Mouse (Mus musculus) MEL (cell line): ENCODE results near the gene Diablo. TPM values are rescaled to one million over a fixed set of nuclear protein-coding genes. Genes with fewer than 3 reads are reported as not detected.

Source experiments
- DNase-seq: peaks from one replicate; pipeline ENCODE4 v3.0.0; 2011; ENCODE audit warnings: low read depth, low spot score
- H3K27ac ChIP-seq: 2 replicates; pipeline ENCODE4 v1.5.1; 2012; ENCODE audit warnings: low read depth, mild to moderate bottlenecking, control low read depth, low read length, moderate library complexity; ENCODE audit not compliant: control insufficient read depth
- H3K27me3 ChIP-seq, 2 experiments: fragments of 150-350 bp in 1 of 2; sonication (generic) in 1 of 2; 2 replicates each; pipeline ENCODE4 v1.6.1; 2012; ENCODE audit warnings: low read length in 2 of 2, mild to moderate bottlenecking in 2 of 2, improper control_type of control experiment in 1 of 2, moderate library complexity in 1 of 2; ENCODE audit not compliant: insufficient read depth in 2 of 2, control insufficient read depth in 1 of 2
- H3K36me3 ChIP-seq, 2 experiments: 2 replicates each; pipeline ENCODE4 v1.6.1; 2012 to 2014; ENCODE audit warnings: low read length in 2 of 2, improper control_type of control experiment in 1 of 2, inconsistent platforms in 1 of 2, mild to moderate bottlenecking in 1 of 2; ENCODE audit not compliant: insufficient read depth in 2 of 2, control insufficient read depth in 1 of 2
- H3K4me1 ChIP-seq, 2 experiments: fragments of 150-350 bp in 1 of 2; sonication (generic) in 1 of 2; 2 replicates each; pipeline ENCODE4 v1.6.1; 2012; ENCODE audit warnings: low read length in 2 of 2, improper control_type of control experiment in 1 of 2, mild to moderate bottlenecking in 1 of 2; ENCODE audit not compliant: insufficient read depth in 2 of 2, control insufficient read depth in 1 of 2
- H3K4me3 ChIP-seq, 2 experiments: fragments of 150-350 bp in 1 of 2; sonication (generic) in 1 of 2; 2 replicates each; pipeline ENCODE4 v1.5.1; 2012; ENCODE audit warnings: low read depth in 2 of 2, low read length in 2 of 2, mild to moderate bottlenecking in 2 of 2, moderate library complexity in 2 of 2, control low read depth in 1 of 2, improper control_type of control experiment in 1 of 2; ENCODE audit not compliant: control insufficient read depth in 1 of 2, insufficient read depth in 1 of 2
- H3K79me2 ChIP-seq: 2 replicates; pipeline ENCODE4 v1.6.1; 2012; ENCODE audit warnings: mild to moderate bottlenecking, low read length, moderate library complexity; ENCODE audit not compliant: control insufficient read depth, poor library complexity, insufficient read depth
- H3K9ac ChIP-seq: 2 replicates; pipeline ENCODE4 v1.6.1; 2012; ENCODE audit warnings: low read depth, mild to moderate bottlenecking, control low read depth, low read length, moderate library complexity; ENCODE audit not compliant: control insufficient read depth, poor library complexity, severe bottlenecking
- H3K9me3 ChIP-seq: fragments of 150-350 bp; sonication (generic); replicated peaks from 2 replicates; pipeline ENCODE4 v1.6.1; 2012; ENCODE audit warnings: mild to moderate bottlenecking, low read length, improper control_type of control experiment, moderate library complexity; ENCODE audit not compliant: insufficient read depth
- CHD1 ChIP-seq: IDR thresholded peaks from 2 replicates; pipeline ENCODE4 v1.6.1; 2012; ENCODE audit warnings: low read depth, mild to moderate bottlenecking, inconsistent platforms, low read length, improper control_type of control experiment
- CHD2 ChIP-seq: IDR thresholded peaks from 2 replicates; pipeline ENCODE4 v1.6.1; 2011; ENCODE audit warnings: low read length, improper control_type of control experiment
- CTCF ChIP-seq, 3 experiments: IDR thresholded peaks in 2 of 3; conservative IDR thresholded peaks in 1 of 3; 2 replicates each; pipeline ENCODE4 v1.5.1; 2011 to 2012; ENCODE audit warnings: low read length in 3 of 3, low read depth in 2 of 3, mild to moderate bottlenecking in 2 of 3, improper control_type of control experiment in 1 of 3, inconsistent platforms in 1 of 3, mixed read lengths in 1 of 3, moderate library complexity in 1 of 3; ENCODE audit not compliant: control insufficient read depth in 1 of 3, insufficient read depth in 1 of 3, poor library complexity in 1 of 3, severe bottlenecking in 1 of 3
- E2F4 ChIP-seq: IDR thresholded peaks from 2 replicates; pipeline ENCODE4 v1.6.1; 2011; ENCODE audit warnings: low read depth, low read length, improper control_type of control experiment, borderline replicate concordance
- ELF1 ChIP-seq: IDR thresholded peaks from 2 replicates; pipeline ENCODE4 v1.6.1; 2014; ENCODE audit warnings: low read depth, mild to moderate bottlenecking, inconsistent platforms, low read length, improper control_type of control experiment, moderate library complexity
- ETS1 ChIP-seq: IDR thresholded peaks from 2 replicates; pipeline ENCODE4 v1.6.1; 2012; ENCODE audit warnings: low read depth, mild to moderate bottlenecking, inconsistent platforms, low read length, improper control_type of control experiment, moderate library complexity
- GABPA ChIP-seq: IDR thresholded peaks from 2 replicates; pipeline ENCODE4 v1.6.1; 2012; ENCODE audit warnings: low read depth, mild to moderate bottlenecking, inconsistent platforms, low read length, improper control_type of control experiment, moderate library complexity
- GATA1 ChIP-seq: IDR thresholded peaks from 2 replicates; pipeline ENCODE4 v1.6.1; 2011; ENCODE audit warnings: low read depth, low read length, improper control_type of control experiment
- HCFC1 ChIP-seq: IDR thresholded peaks from 2 replicates; pipeline ENCODE4 v1.6.1; 2012; ENCODE audit warnings: low read depth, mild to moderate bottlenecking, inconsistent platforms, low read length, improper control_type of control experiment, moderate library complexity
- KAT2A ChIP-seq: conservative IDR thresholded peaks from 2 replicates; pipeline ENCODE4 v1.6.1; 2012; ENCODE audit warnings: low read depth, low read length, improper control_type of control experiment, inconsistent platforms
- MAFK ChIP-seq: IDR thresholded peaks from 2 replicates; pipeline ENCODE4 v1.6.1; 2011; ENCODE audit warnings: low read depth, mild to moderate bottlenecking, low read length, improper control_type of control experiment, borderline replicate concordance
- MAX ChIP-seq: IDR thresholded peaks from 2 replicates; pipeline ENCODE4 v1.6.1; 2011; ENCODE audit warnings: low read length, improper control_type of control experiment
- MAZ ChIP-seq: IDR thresholded peaks from 2 replicates; pipeline ENCODE4 v1.6.1; 2012; ENCODE audit warnings: low read depth, mild to moderate bottlenecking, inconsistent platforms, low read length, improper control_type of control experiment
- MEF2A ChIP-seq: IDR thresholded peaks from 2 replicates; pipeline ENCODE4 v1.6.1; 2014; ENCODE audit warnings: low read depth, mild to moderate bottlenecking, inconsistent platforms, low read length, improper control_type of control experiment; ENCODE audit not compliant: poor library complexity, insufficient replicate concordance, severe bottlenecking; ENCODE audit errors: extremely low read depth
- MYB ChIP-seq: IDR thresholded peaks from 2 replicates; pipeline ENCODE4 v1.6.1; 2011; ENCODE audit warnings: mild to moderate bottlenecking, low read depth, low read length, improper control_type of control experiment
- MYC ChIP-seq: IDR thresholded peaks from 2 replicates; pipeline ENCODE4 v1.6.1; 2011; ENCODE audit warnings: low read depth, mild to moderate bottlenecking, low read length, improper control_type of control experiment, moderate library complexity
- NELFE ChIP-seq: IDR thresholded peaks from 2 replicates; pipeline ENCODE4 v1.6.1; 2011; ENCODE audit warnings: low read depth, low read length, improper control_type of control experiment
- NRF1 ChIP-seq: IDR thresholded peaks from 2 replicates; pipeline ENCODE4 v1.6.1; 2014; ENCODE audit warnings: low read depth, mild to moderate bottlenecking, inconsistent platforms, low read length, improper control_type of control experiment, moderate library complexity; ENCODE audit not compliant: poor library complexity, insufficient read depth, severe bottlenecking
- POLR2A ChIP-seq, 2 experiments: IDR thresholded peaks; 2 replicates each; pipeline ENCODE4 v1.6.1; 2011 to 2012; ENCODE audit warnings: low read length in 2 of 2, mild to moderate bottlenecking in 2 of 2, control low read depth in 1 of 2, improper control_type of control experiment in 1 of 2, low read depth in 1 of 2, moderate library complexity in 1 of 2; ENCODE audit not compliant: control insufficient read depth in 1 of 2, insufficient read depth in 1 of 2, poor library complexity in 1 of 2
- POLR2AphosphoS2 ChIP-seq: IDR thresholded peaks from 2 replicates; pipeline ENCODE4 v1.6.1; 2011; ENCODE audit warnings: low read length, improper control_type of control experiment
- POLR2AphosphoS5 ChIP-seq: IDR thresholded peaks from 2 replicates; pipeline ENCODE4 v1.6.1; 2012; ENCODE audit warnings: low read depth, borderline replicate concordance, mild to moderate bottlenecking, inconsistent platforms, low read length, moderate library complexity, mixed read lengths
- SIN3A ChIP-seq: IDR thresholded peaks from 2 replicates; pipeline ENCODE4 v1.6.1; 2012; ENCODE audit warnings: low read length, improper control_type of control experiment, inconsistent platforms
- SMC3 ChIP-seq: IDR thresholded peaks from 2 replicates; pipeline ENCODE4 v1.6.1; 2011; ENCODE audit warnings: low read depth, low read length, improper control_type of control experiment
- TBP ChIP-seq: IDR thresholded peaks from 2 replicates; pipeline ENCODE4 v1.8.0; 2011; ENCODE audit warnings: low read depth, low read length, improper control_type of control experiment
- TCF12 ChIP-seq: IDR thresholded peaks from 2 replicates; pipeline ENCODE4 v1.6.1; 2014; ENCODE audit warnings: low read depth, mild to moderate bottlenecking, inconsistent platforms, low read length, improper control_type of control experiment, moderate library complexity
- USF2 ChIP-seq, 2 experiments: IDR thresholded peaks; 2 replicates each; pipeline ENCODE4 v1.6.1; 2011 to 2012; ENCODE audit warnings: improper control_type of control experiment in 2 of 2, low read length in 2 of 2, borderline replicate concordance in 1 of 2, inconsistent platforms in 1 of 2, low read depth in 1 of 2, mild to moderate bottlenecking in 1 of 2; ENCODE audit not compliant: insufficient read depth in 1 of 2
- ZC3H11A ChIP-seq: IDR thresholded peaks from 2 replicates; pipeline ENCODE4 v1.6.1; 2012; ENCODE audit warnings: low read depth, mild to moderate bottlenecking, inconsistent platforms, low read length, improper control_type of control experiment
- ZKSCAN1 ChIP-seq: IDR thresholded peaks from 2 replicates; pipeline ENCODE4 v1.6.1; 2012; ENCODE audit warnings: low read depth, mild to moderate bottlenecking, inconsistent platforms, low read length, improper control_type of control experiment, moderate library complexity
- ZMIZ1 ChIP-seq: IDR thresholded peaks from 2 replicates; pipeline ENCODE4 v1.6.1; 2012; ENCODE audit warnings: low read depth, mild to moderate bottlenecking, inconsistent platforms, low read length, improper control_type of control experiment, moderate library complexity
- ZNF384 ChIP-seq: IDR thresholded peaks from 2 replicates; pipeline ENCODE4 v1.6.1; 2012; ENCODE audit warnings: low read depth, mild to moderate bottlenecking, inconsistent platforms, low read length, improper control_type of control experiment
- polyA plus RNA-seq, 2 experiments: library from polyadenylated mRNA; stranded (reverse) in 1 of 2; unstranded in 1 of 2; fragments of >175 nt in 1 of 2; fragments of >200 nt in 1 of 2; gene quantifications; 2 replicates each; pipeline versions ENCODE4 v1.2.1 to v1.2.4; 2012; ENCODE audit warnings: low replicate concordance in 2 of 2, low read depth in 1 of 2; ENCODE audit not compliant: insufficient read length in 2 of 2, insufficient read depth in 1 of 2, missing spikeins in 1 of 2
- total RNA-seq: library from RNA; depleted of rRNA; stranded (reverse); fragments of 300-350 nt; gene quantifications from 2 replicates; pipeline ENCODE4 v1.2.3, GENCODE M21; 2012

The Diablo gene
- total and polyA plus RNA-seq, 3 experiments, result 48.9 to 70.8 TPM; not detected in 1

- no peaks in the 10 kb centered on the region for H3K9me3 ChIP-seq
- H3K27ac ChIP-seq, result no peak within 1 kb of the TSS
- H3K27me3 ChIP-seq, result no peaks in the 10 kb centered on the region
- H3K9ac ChIP-seq, result no peak within 1 kb of the TSS
- H3K4me1 ChIP-seq, result peaks cover 3 to 19% of the 10 kb centered on the region in 2 experiments
- no peak for DNase-seq
- peaks cover 0 to 9% of the 10 kb centered on the region in 2 experiments; a peak in 2 of 4 replicates for H3K36me3 ChIP-seq
- TF ChIP-seq MYB (no peak), POLR2AphosphoS2 (no peak), E2F4 (no peak), ZKSCAN1 (no peak), TBP (no peak), TCF12 (no peak), USF2 (IDR thresholded peaks at IDR 0.05; ENCODE audit: borderline replicate concordance in 1 of 2, insufficient read depth in 1 of 2, low read depth in 1 of 2, low read length in 2 of 2) (no peak), CHD2 (no peak), SIN3A (no peak), CHD1 (no peak), NELFE (no peak), MAFK (no peak), ZNF384 (no peak), MEF2A (no peak), SMC3 (no peak), MYC (no peak), CTCF (IDR thresholded peaks at IDR 0.05 in 2 of 3, conservative IDR thresholded peaks at IDR 0.05 in 1 of 3; ENCODE audit: control insufficient read depth in 1 of 3, insufficient read depth in 1 of 3, low read depth in 2 of 3, low read length in 3 of 3, poor library complexity in 1 of 3, severe bottlenecking in 1 of 3) (no peak), NRF1 (no peak), MAZ (no peak)
- no peak within 1 kb of the TSS for H3K4me3 ChIP-seq
- H3K79me2 ChIP-seq, result no peaks in the 10 kb centered on the region
These were observed 13.8 kb downstream of the Diablo start, which contains the start of gene B3gnt4 for GRCm38 (mm10) chr5:123510160-123510559. Gene B3gnt4 (plus strand): TSS chr5:123510460.

GRCm38 (mm10) chr5:123508921-123509320, 15.1 kb downstream of the Diablo start:
- H3K4me3 ChIP-seq, result peak overlapping the region; percentile 62 to 78

More at GRCm38 (mm10) chr5:123508921-123509320, 15.1 kb downstream of the Diablo start:
- Histone ChIP-seq H3K4me1 (peaks cover 3 to 19% of the 10 kb centered on the region in 2 experiments), H3K79me2 (no peaks in the 10 kb centered on the region), H3K9ac (no peak overlapping the region; the same call in 1 of the 2 replicates), H3K27ac (no peak overlapping the region)
- DNase-seq, result peak; percentile 38
- TF ChIP-seq POLR2AphosphoS5 (no peak), ELF1 (no peak), ZNF384 (no peak), USF2 (IDR thresholded peaks at IDR 0.05; ENCODE audit: borderline replicate concordance in 1 of 2, insufficient read depth in 1 of 2, low read depth in 1 of 2, low read length in 2 of 2) (no peak), NELFE (no peak), GABPA (no peak), POLR2A (IDR thresholded peaks at IDR 0.05; ENCODE audit: control insufficient read depth in 1 of 2, insufficient read depth in 1 of 2, low read depth in 1 of 2, low read length in 2 of 2, poor library complexity in 1 of 2) (no peak), MAX (no peak), MYC (no peak), ZMIZ1 (no peak), ETS1 (no peak), MAFK (no peak), ZC3H11A (no peak), E2F4 (no peak), GATA1 (no peak), HCFC1 (no peak), KAT2A (no peak)
- TF ChIP-seq, all 39 proteins: peak for 0
- Histone ChIP-seq H3K27me3 (no peaks in the 10 kb centered on the region), H3K9me3 (no peaks in the 10 kb centered on the region), H3K36me3 (peaks cover 0 to 9% of the 10 kb centered on the region in 2 experiments; a peak in 2 of 4 replicates)
